Mouse (Mus musculus): ENCODE results near the gene F930015N05Rik. TPM values are rescaled to one million over a fixed set of nuclear protein-coding genes. Genes with fewer than 3 reads are reported as not detected.

Gene F930015N05Rik
- polyA plus RNA-seq, 1 experiment from 2014 or later = not detected

Other genes starting within 250 kb of the F930015N05Rik start
- 0.21 and 0.30 TPM in 2 replicates for gene Hs3st3a1, start 1.3 kb downstream of the F930015N05Rik start, polyA plus RNA-seq (2015; fragmentation: Nextera tagmentation; extraction: Ambion mirVana)